Mouse (Mus musculus) forebrain, postnatal 0 days (tissue): ENCODE measurements around the gene Nedd4. TPM values are rescaled to one million over a fixed set of nuclear protein-coding genes. Genes with fewer than 3 reads are reported as not detected.

Source experiments
- ATAC-seq: fragments of 200-750 bp; cut with Nextera tagmentation; 2 replicates; pipeline ENCODE4 v1.8.0; 2017; ENCODE audit warnings: mild to moderate bottlenecking, moderate library complexity
- DNase-seq: peaks from one replicate; pipeline ENCODE4 v3.0.0-alpha.2; 2015
- H3K27ac ChIP-seq: fragments of 300-500 bp; sonication (generic); 2 replicates; pipeline ENCODE4 v1.5.1; 2014; ENCODE audit warnings: low read depth, mild to moderate bottlenecking, antibody characterized with exemption, low read length, moderate library complexity, mixed read lengths
- H3K27me3 ChIP-seq: fragments of 300-500 bp; sonication (generic); 2 replicates; pipeline ENCODE4 v1.6.1; 2014; ENCODE audit warnings: mild to moderate bottlenecking, low read length, mixed read lengths; ENCODE audit not compliant: insufficient read depth
- H3K36me3 ChIP-seq: fragments of 300-500 bp; sonication (generic); 2 replicates; pipeline ENCODE4 v1.6.1; 2014; ENCODE audit warnings: mild to moderate bottlenecking, moderate library complexity; ENCODE audit not compliant: insufficient read depth
- H3K4me1 ChIP-seq: fragments of 300-500 bp; sonication (generic); 2 replicates; pipeline ENCODE4 v1.6.1; 2014; ENCODE audit warnings: antibody characterized with exemption; ENCODE audit not compliant: insufficient read depth
- H3K4me2 ChIP-seq: fragments of 300-500 bp; sonication (generic); 2 replicates; pipeline ENCODE4 v1.6.1; 2014; ENCODE audit warnings: low read depth, mild to moderate bottlenecking, moderate library complexity
- H3K4me3 ChIP-seq: fragments of 300-500 bp; sonication (generic); 2 replicates; pipeline ENCODE4 v1.5.1; 2014; ENCODE audit warnings: low read depth, low read length, mixed read lengths
- H3K9ac ChIP-seq: fragments of 300-500 bp; sonication (generic); 2 replicates; pipeline ENCODE4 v1.6.1; 2014; ENCODE audit warnings: mild to moderate bottlenecking
- H3K9me3 ChIP-seq: fragments of 300-500 bp; sonication (generic); 2 replicates; pipeline ENCODE4 v1.6.1; 2016; ENCODE audit warnings: low read length
- CTCF ChIP-seq: sonication (generic); IDR thresholded peaks from 2 replicates; pipeline ENCODE4 v1.5.1; 2016; ENCODE audit warnings: antibody characterized with exemption, control low read depth, low read depth
- WGBS: fragments of 180-500 bp; shearing (Covaris S2); extraction: QIAGEN DNeasy Blood & Tissue Kit; methylation state at CpG from one replicate; pipeline ENCODE4 v1.1.7; 2014; 5-methylcytosine and 5-hydroxymethylcytosine counted together
- polyA plus RNA-seq: library from polyadenylated mRNA; unstranded; fragments of >200 nt; fragmentation: Nextera tagmentation; extraction: Ambion mirVana; gene quantifications from 2 replicates; pipeline ENCODE4 v1.2.1, GENCODE M21; 2015
- total RNA-seq: library from RNA; depleted of rRNA; stranded (reverse); fragments of >200 nt; gene quantifications from 2 replicates; pipeline ENCODE4 v1.2.3, GENCODE M21; 2014

Gene Nedd4
- total and polyA plus RNA-seq, 2 experiments from 2014 or later = 278 to 472 TPM

- Histone ChIP-seq H3K9me3 (no peaks in the 10 kb centered on the region), H3K9ac (no peak overlapping the region), H3K27ac (no peak overlapping the region), H3K4me3 (no peak overlapping the region), H3K27me3 (no peaks in the 10 kb centered on the region), H3K4me2 (no peak overlapping the region), H3K4me1 (no peaks in the 10 kb centered on the region), H3K36me3 (peaks cover 53% of the 10 kb centered on the region)
- ATAC-seq (no peak), DNase-seq (no peak)
- WGBS = 91% methylated on average over 5 of the region's 5 CpGs
- no peak for TF ChIP-seq CTCF
These were observed 15.5 kb downstream of the Nedd4 start for GRCm38 (mm10) chr9:72677659-72678058.

- H3K9ac ChIP-seq = no peak overlapping the region
- no peak overlapping the region for H3K4me3 ChIP-seq
- ATAC-seq = no peak
- no peak overlapping the region for H3K27ac ChIP-seq
- no peak for DNase-seq
- no peaks in the 10 kb centered on the region for H3K9me3 ChIP-seq
- TF ChIP-seq CTCF = no peak
- H3K4me2 ChIP-seq = no peak overlapping the region
- H3K4me1 ChIP-seq = no peaks in the 10 kb centered on the region
- H3K36me3 ChIP-seq = peaks cover 56% of the 10 kb centered on the region
- no peaks in the 10 kb centered on the region for H3K27me3 ChIP-seq
- WGBS = 78% methylated on average over 4 of the region's 4 CpGs
These were observed 16.6 kb downstream of the Nedd4 start for GRCm38 (mm10) chr9:72678771-72679170.

GRCm38 (mm10) chr9:72681652-72682228, 19.6 kb downstream of the Nedd4 start:
- H3K27me3 ChIP-seq = no peaks in the 10 kb centered on the region
- no peak overlapping the region for H3K4me2 ChIP-seq
- peaks cover 40% of the 10 kb centered on the region for H3K36me3 ChIP-seq
- ATAC-seq (no peak), DNase-seq (no peak)
- no peak overlapping the region for H3K27ac ChIP-seq
- H3K4me3 ChIP-seq = no peak overlapping the region
- no peak overlapping the region for H3K9ac ChIP-seq
- no peaks in the 10 kb centered on the region for H3K9me3 ChIP-seq
- H3K4me1 ChIP-seq = no peaks in the 10 kb centered on the region
- WGBS = 88% methylated on average over 8 of the region's 8 CpGs
- no peak for TF ChIP-seq CTCF

GRCm38 (mm10) chr9:72683268-72683667, 21.1 kb downstream of the Nedd4 start:
- Histone ChIP-seq H3K4me2 (no peak overlapping the region), H3K27ac (no peak overlapping the region), H3K9ac (no peak overlapping the region), H3K9me3 (no peaks in the 10 kb centered on the region), H3K4me3 (no peak overlapping the region), H3K36me3 (peaks cover 46% of the 10 kb centered on the region), H3K4me1 (no peaks in the 10 kb centered on the region), H3K27me3 (no peaks in the 10 kb centered on the region)
- no peak for TF ChIP-seq CTCF
- DNase-seq (no peak), ATAC-seq (no peak)
- WGBS = 90% methylated on average over 1 of the region's 1 CpGs

- H3K4me1 ChIP-seq = no peaks in the 10 kb centered on the region
- H3K4me3 ChIP-seq = no peak overlapping the region
- no peak for ATAC-seq
- H3K9ac ChIP-seq = no peak overlapping the region
- H3K27ac ChIP-seq = no peak overlapping the region
- H3K4me2 ChIP-seq = no peak overlapping the region
- H3K36me3 ChIP-seq = peaks cover 55% of the 10 kb centered on the region
- 83% methylated on average over 4 of the region's 4 CpGs for WGBS
- H3K9me3 ChIP-seq = no peaks in the 10 kb centered on the region
- no peaks in the 10 kb centered on the region for H3K27me3 ChIP-seq
- DNase-seq = no peak
- no peak for TF ChIP-seq CTCF
These were observed 23.1 kb downstream of the Nedd4 start for GRCm38 (mm10) chr9:72685231-72685630.

- H3K27ac ChIP-seq = no peak overlapping the region
- no peaks in the 10 kb centered on the region for H3K4me1 ChIP-seq
- peaks cover 63% of the 10 kb centered on the region for H3K36me3 ChIP-seq
- H3K4me3 ChIP-seq = no peak overlapping the region
- H3K27me3 ChIP-seq = no peaks in the 10 kb centered on the region
- DNase-seq = no peak
- H3K4me2 ChIP-seq = no peak overlapping the region
- H3K9ac ChIP-seq = no peak overlapping the region
- TF ChIP-seq CTCF = no peak
- 66% methylated on average over 4 of the region's 4 CpGs for WGBS
- H3K9me3 ChIP-seq = no peaks in the 10 kb centered on the region
- ATAC-seq = no peak
These were observed 24.4 kb downstream of the Nedd4 start for GRCm38 (mm10) chr9:72686506-72686905.

GRCm38 (mm10) chr9:72689522-72689921, 27.4 kb downstream of the Nedd4 start:
- Histone ChIP-seq H3K4me2 (no peak overlapping the region), H3K9ac (no peak overlapping the region), H3K4me1 (no peaks in the 10 kb centered on the region), H3K4me3 (no peak overlapping the region), H3K36me3 (peaks cover 62% of the 10 kb centered on the region), H3K27me3 (no peaks in the 10 kb centered on the region), H3K9me3 (no peaks in the 10 kb centered on the region), H3K27ac (no peak overlapping the region)
- WGBS = 44% methylated on average over 5 of the region's 5 CpGs
- peak; percentile 32; the same call in 1 of the 2 replicates for TF ChIP-seq CTCF
- DNase-seq = no peak
- no peak for ATAC-seq
